Mouse (Mus musculus): Measurements from ENCODE around the gene Kifc1.
"Not testable (repeated sequence)": the region's sequence is repeated elsewhere in the genome, so short reads cannot be mapped to it uniquely, and the experiment has no call there.

Gene Kifc1

DNA sequence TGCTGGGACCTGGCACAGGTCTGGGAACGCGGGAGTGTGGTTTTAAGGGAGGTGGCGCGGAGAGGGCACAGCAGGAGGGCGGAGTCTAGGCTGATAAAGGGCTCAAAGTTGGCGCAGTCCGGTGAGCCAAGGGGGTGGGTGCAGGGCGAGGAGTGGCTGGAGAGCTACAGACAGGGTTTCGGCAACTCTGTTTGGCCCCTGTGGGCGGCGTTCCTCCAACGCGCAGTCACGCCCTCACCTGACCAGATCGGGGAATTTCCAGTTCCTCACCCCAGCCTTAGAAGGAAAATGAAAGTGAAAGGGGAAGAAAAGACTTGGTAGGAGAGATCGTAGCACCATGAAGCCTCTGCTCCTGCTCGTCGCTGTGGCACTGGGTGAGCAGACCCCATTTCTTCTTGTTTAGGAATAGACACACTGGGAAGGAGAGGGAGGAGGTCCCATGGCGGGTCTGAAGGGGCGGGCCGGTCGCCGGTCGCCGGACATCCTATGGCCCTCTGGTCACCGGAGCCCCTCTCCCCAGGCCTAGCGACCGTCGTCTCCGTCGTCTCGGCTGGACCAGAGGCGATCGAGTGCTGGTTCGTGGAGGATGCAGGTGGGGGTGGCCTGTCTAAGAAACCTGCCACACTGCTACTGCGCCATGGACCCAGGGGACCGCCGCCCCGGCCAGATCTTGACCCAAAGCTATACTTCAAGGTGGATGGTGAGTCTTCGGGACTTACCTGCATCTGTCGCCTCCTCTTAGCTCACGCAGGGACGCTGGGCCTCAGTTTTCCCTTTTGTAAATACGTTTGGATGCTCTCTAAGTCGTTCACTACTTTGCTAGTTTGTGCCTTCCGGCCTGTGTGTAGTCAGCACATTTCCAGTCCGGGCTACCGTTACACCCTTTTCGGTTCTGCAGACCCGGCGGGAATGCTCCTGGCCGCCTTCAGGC lies 29.2 kb upstream of the Kifc1 start:
- peak; percentile 6; the same call in 1 of the 2 replicates for ATAC-seq (ENCODE audit: low TSS enrichment)

DNA sequence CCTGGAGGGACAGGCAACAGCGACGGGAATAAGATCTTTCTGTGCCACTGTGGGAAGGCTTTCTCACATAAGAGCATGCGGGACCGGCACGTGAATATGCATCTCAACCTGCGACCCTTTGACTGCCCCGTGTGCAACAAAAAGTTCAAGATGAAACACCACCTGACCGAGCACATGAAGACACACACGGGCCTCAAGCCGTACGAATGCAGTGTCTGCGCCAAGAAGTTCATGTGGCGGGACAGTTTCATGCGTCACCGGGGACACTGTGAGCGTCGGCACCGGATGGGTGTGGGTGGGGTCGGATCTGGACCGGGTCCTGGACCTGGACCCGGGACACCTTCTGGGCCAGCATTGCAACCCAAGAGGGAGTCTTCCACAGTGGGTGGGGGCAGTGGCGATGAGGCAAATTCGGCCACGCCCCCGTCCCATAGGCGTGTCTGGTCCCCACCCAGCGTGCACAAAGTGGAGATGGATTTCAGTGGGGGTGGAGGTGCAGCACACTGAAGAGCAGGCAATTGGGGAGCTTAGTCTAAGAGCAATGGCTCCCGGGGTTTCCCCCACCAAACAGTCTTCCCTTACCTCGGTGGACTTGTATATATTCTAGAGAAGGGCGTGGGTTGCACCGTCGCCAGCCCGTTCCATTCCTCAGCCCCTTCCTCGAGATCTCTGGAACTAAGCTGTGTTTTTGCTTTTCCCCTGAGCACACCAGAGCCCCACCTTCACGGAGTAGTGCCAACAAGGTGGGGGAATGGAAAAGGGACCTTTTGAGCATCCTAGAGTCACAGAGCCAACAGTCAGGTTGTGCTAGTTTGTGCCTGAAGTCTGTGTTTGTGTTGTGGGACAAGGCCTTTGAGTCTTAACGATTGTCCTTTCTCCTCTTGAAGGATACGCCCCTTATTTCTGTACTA lies 28.1 kb upstream of the Kifc1 start:
- ATAC-seq (ENCODE audit: low TSS enrichment): no peak

DNA sequence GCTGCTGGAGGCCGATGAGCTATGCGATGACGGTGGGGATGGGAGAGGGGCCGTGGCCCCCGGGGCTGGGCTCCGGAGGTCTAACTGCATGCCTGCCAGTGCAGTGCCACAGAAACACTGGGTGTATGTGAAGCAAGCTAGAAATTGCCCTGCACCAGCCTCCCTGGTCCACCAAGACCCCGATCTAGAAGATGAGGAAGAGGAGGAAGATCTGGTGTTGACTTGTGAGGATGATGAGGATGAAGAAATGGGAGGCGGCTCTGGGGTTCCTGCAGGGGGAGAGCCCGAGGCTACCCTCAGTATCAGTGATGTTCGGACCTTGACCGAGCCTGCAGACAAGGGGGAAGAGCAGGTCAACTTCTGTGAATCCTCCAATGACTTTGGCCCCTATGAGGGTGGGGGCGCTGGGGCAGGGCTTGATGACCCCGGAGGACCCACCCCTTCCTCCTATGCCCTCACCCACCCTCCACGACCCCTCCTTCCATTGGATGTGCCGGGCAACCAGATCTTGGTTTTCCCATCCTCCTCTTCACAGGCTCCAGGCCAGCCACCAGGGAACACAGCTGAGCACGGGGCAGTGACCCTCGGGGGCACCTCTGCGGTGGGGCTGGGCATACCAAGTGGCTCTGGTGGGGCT lies 27.3 kb upstream of the Kifc1 start:
- ATAC-seq (ENCODE audit: low TSS enrichment): no peak

DNA sequence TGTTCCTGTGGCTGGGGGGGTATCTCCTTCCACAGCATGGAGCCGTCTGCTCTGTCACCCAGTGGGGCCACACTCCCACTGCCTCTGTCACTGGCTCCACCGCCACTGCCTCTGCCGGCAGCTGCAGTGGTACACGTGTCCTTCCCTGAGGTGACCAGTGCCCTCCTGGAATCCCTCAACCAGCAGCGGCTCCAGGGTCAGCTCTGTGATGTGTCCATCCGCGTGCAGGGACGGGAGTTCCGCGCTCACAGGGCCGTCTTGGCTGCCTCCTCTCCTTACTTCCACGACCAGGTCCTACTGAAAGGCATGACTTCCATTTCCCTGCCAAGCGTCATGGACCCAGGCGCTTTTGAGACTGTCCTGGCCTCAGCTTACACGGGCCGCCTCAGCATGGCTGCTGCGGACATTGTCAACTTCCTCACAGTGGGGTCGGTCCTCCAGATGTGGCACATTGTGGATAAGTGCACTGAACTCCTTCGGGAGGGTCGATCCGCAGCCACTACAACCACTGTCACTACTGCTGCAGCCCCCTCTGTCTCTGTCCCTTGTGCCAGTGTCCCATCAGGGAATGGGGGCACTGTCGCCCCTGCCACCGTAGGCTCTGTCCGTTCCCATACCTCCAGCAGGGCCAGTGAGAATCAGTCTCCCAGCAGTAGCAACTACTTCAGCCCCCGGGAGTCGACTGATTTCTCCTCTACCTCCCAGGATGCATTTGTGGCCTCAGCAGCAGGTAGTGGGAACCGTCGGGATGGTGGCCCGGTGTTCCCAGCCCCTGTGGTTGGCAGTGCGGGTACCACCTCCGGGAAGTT lies 26.6 kb upstream of the Kifc1 start:
- no peak for ATAC-seq (ENCODE audit: low TSS enrichment)

DNA sequence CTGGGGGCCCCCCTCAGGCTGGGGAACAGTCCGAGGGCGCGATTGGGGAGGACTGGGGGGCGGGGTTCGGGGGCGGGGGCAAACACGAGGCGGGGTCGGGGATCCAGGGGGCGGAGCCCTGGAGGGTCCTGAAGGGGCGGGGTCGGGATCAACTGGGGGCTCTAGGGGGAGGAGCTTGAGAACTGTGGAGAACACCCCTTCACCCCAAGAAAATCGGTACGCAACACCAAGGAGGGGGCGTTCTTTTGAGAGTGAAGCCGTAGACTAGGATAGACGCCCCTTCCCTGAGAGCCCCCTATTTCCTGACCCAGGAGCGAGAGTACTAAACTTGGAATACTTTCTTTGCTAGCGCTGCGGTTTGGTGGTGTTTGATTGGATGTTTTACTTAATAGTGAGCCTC lies 25.8 kb upstream of the Kifc1 start:
- no peak for ATAC-seq (ENCODE audit: low TSS enrichment)

DNA sequence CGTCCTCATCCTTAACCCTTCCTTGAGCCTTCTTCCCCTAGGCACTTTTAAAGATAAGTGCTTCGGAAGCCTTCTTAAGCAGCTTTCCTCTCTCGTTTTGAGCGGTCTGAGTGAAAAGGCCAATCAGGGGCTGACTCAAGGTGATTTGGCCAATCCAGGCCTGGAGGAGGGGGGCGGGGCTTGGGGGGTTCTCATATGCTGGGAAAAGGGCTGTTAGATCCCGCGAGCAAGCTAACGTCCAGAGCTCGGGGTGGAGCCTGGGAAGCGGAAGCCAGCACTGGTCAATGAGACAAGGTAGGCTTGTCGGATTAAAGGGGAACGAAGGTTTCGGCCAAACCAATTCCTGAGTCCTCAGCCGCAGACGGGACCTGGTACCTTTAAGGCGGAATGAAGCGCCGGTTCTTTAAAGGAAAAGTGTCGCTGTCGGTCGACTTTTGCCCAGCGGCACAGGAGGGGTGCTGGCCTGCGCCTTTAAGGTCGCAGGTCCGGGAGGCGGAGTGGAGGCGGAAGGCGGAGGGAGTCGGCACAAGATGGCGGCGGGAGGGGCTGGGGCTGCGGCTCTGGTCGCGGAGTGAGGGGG lies 25.3 kb upstream of the Kifc1 start, which contains the start of the genes Tapbp and Zbtb22:
Gene Tapbp (plus strand): TSS at position 229 of the 580 bp plus-strand sequence.
Gene Zbtb22 (plus strand): TSS at position 234 of the 580 bp plus-strand sequence.
- peak; percentile 82 for ATAC-seq (ENCODE audit: low TSS enrichment)

DNA sequence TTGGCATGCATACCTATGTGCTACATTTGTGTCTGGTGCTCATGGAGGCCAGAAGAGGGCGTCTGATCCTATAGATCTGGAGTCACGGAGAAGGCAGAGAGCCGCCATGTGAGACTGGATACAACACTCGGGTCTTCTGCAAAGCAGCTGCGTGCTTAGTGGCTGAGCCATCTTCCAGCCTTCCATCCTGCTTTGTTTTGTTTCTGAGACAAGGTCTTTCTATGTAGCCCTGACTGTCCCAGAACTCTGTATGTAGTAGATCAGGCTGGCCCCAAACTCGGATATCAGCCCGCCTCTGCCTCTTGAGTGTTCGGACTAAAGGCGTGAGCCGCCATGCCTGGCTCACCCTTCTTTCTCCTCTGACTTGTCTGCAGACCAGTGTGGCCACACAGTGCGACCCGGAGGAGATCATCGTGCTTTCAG lies 24.5 kb upstream of the Kifc1 start:
- ATAC-seq (ENCODE audit: low TSS enrichment): no peak

DNA sequence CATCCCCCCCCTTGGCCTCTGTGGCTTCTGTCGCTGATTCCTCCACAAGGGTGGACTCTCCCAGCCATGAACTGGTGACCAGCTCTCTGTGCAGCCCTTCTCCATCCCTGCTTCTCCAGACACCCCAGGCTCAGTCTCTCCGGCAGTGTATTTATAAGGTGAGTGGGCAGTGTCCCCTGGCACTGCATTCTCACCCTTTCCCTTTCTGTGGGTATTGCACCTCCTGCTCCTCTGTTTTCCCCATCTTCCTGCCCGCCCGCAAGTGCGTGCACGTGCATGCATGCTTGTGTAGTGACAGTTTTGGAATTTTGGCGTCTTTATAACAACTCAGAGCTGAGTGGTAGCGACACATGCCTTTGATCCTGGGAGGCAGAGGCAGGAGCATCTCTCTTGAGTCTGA lies 23.4 kb upstream of the Kifc1 start:
- no peak for ATAC-seq (ENCODE audit: low TSS enrichment)

DNA sequence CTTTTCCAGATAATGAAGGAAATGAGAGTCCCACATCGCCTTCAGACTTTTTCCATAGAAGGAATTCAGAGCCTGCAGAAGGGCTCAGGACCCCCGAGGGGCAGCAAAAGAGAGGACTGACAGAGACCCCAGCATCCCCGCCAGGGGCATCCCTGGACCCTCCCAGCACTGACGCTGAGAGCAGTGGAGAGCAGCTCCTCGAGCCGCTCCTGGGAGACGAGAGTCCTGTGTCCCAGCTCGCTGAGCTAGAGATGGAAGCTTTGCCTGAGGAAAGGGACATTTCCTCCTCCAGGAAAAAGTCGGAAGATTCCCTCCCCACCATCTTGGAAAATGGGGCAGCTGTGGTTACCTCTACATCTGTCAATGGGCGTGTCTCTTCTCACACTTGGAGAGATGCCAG lies 22.8 kb upstream of the Kifc1 start:
- ATAC-seq (ENCODE audit: low TSS enrichment): no peak

DNA sequence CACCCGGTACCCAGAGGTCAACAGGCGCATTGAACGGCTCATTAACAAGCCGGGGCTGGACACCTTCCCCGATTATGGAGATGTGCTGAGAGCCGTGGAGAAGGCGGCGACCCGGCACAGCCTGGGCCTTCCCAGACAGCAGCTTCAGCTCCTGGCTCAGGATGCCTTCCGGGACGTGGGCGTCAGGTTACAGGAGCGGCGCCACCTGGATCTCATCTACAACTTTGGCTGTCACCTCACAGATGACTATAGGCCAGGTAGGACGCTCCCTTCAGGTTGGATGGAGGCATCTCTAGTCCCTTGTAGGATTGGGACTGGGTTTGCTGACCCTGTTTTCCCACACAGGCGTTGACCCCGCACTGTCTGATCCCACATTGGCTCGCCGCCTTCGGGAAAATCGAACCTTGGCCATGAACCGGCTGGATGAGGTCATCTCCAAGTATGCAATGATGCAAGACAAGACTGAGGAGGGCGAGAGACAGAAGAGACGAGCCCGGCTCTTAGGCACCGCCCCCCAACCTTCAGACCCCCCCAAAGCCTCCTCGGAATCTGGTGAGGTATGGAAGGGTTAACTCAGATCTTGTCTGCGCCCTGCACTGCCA lies 21.5 kb upstream of the Kifc1 start:
- no peak for ATAC-seq (ENCODE audit: low TSS enrichment)

DNA sequence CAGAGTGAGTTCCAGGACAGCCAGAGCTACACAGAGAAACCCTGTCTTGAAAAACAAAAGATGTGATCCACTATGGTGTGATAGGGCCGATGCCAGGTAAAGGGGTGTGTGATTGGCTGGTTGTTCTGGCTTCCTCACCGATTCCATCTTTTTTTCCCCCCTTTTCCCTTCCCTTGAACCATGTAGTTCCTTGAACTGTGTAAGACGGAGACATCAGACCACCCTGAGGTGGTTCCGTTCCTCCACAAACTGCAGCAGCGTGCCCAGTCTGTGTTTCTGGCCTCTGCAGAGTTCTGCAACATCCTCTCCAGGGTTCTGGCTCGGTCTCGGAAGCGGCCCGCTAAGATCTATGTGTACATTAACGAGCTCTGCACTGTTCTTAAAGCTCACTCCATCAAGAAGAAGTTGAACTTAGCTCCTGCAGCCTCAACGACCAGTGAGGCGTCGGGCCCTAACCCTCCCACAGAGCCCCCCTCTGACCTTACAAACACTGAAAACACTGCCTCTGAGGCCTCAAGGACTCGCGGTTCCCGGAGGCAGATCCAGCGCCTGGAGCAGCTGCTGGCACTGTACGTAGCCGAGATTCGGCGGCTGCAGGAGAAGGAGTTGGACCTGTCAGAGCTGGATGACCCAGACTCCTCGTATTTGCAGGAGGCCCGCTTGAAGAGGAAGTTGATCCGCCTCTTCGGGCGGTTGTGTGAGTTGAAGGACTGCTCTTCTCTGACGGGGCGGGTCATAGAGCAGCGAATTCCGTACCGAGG lies 20.8 kb upstream of the Kifc1 start:
- ATAC-seq (ENCODE audit: low TSS enrichment): no peak

DNA sequence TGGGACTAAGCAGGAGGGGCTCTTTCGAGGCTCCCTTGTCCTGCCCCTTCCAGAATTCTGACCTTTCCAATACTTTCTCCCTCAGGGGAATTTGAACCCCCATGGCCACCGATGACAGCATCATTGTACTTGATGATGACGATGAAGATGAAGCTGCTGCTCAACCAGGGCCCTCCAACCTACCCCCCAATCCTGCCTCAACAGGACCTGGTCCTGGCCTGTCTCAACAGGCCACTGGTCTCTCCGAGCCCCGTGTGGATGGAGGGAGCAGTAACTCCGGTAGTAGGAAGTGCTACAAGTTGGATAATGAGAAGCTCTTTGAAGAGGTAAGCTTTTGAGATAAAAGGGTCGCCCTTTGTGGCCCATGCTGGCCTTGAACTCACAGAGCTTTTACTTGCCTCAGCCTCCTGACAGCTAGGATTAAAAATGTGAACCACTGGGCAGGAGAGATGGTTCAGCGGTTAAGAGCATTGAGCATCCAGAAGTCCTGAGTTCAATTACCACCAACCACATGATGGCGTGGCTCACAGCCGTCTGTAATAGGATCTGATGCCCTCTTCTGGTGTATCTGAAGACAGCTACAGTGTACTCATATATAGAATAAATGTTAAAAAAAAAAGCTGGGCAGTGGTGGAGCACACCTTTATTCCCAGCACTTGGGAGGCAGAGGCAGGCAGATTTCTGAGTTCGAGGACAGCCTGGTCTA lies 20.0 kb upstream of the Kifc1 start:
- no peak for ATAC-seq (ENCODE audit: low TSS enrichment)

DNA sequence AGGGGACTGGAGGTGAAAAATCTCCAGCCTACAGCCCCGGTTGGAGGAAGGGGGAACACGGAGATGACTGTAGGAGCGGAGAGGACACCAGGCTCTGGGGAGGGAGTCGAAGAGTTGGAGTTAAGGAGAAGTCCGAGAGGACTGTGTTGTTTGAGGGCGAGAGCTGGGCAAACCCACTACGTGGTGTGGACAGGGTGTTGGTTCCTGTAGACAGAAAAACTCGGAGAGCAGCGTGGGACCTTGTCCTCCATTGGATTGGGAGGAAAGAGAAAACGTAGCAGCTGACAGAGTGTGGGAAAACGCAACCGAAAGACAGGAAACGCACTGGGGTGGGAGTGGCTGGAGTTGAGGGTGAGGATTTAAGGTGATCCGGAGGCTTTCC lies 19.4 kb upstream of the Kifc1 start:
- ATAC-seq (ENCODE audit: low TSS enrichment): 0 out of 2 replicates have a peak, but pooled peaks have one; percentile 8

DNA sequence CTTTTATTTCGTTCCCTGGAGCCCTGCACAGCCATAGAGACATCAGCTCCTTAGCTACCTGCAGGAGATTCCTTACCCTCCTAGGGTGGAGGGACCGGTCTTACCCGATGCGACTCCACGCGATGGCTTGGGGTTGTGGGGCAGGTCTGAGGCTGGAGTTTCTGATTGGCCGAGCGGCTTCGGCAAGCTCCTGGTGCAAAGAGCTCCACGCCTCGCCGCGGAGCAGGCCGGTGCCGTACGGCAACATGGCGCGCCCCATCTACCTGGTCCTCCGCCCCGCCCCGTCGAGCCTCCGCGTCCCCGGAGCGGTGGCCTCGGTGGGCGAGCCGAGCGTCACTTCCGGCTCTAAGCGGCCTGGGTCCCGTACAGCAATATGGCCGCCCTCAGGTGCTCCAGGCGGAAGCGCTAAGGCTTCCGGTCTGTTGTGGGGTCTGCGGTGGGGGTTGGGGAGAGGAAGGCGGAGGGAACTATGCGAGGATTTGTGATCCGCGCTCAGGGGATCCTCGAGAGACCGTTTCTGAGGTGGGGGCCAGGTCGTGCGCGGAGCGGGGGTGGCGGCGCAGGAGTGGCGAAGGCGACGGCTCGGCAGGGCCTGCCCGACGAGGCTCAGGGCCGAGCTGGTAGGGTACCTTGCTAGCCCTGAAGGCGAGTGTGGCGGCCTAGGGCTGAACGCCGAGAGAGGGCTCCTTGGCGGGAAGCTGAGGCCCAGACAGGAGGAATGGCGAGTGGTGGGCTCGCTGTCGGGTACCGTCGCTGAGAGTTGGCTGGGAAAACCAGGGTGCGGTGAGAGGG lies 18.8 kb upstream of the Kifc1 start, which contains the start of gene Daxx:
Gene Daxx (plus strand): TSS at position 338 of the 792 bp plus-strand sequence.
- ATAC-seq (ENCODE audit: low TSS enrichment): peak; percentile 94

DNA sequence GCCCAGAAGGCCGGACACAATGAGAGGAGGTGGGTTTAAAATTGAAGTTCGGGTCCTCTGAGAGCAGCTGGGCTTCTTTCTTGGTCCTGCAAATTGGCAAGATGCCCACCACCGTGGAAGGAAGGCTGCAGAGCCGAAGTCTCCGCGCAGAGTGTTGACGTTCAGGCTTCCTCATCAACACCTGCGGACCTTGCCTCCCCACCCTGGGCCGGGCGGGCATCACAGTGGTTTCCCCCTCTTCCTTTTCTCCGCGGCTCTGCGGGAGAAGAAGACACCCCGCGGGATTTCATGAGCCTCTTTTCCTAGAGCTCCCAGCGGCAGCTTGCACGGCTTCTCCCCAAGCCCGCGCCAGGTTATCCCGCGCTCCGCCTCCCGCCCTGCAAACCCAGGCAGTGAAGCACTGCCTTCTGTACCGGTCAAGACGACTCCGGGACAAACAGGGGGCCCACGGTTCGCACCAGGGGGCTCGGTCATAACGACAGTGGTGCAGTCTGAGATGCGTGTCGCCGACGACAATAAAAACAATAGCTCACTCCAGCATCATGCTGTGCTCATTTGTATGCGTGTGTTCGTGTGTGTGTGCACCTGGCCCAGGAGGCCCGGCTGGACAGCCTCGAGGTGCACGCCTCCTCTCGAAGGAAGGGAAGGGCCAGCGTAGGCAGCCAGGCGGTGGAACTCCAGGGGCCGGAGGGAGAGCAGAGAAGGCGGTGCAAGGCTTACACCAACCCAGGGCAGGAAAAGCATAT lies 18.0 kb upstream of the Kifc1 start:
- ATAC-seq (ENCODE audit: low TSS enrichment): peak; percentile 52

DNA sequence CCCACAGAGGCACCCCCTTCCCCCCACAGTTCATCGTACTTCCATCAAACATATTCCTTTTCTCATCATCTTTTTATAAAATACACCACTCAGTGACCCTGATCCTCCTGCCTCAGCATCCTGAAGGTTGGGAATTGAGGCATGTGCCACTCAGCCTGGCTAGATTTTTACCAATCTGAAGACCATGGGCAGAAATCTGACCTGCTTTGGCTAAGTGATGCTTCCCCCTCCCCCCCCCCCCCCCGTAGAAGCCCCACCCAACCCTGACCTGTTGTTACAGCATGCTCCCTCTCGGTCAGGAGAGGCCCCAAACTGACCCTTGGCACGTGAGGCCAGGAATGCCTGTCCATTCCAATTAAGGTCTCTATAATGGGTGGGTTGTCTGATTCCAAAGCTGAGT lies 14.4 kb upstream of the Kifc1 start, which contains the start of gene Platr17:
Gene Platr17 (plus strand): TSS at position 301 of the 400 bp plus-strand sequence.
- ATAC-seq (ENCODE audit: low TSS enrichment): not testable (repeated sequence)

All from frontal cortex, adult (tissue).